Mouse (Mus musculus) intestine, embryonic 16.5 days (tissue): Measurements from ENCODE around the gene Zcrb1. TPM values are rescaled to one million over a fixed set of nuclear protein-coding genes. Genes with fewer than 3 reads are reported as not detected.

Source experiments
- ATAC-seq: fragments of 200-750 bp; cut with Nextera tagmentation; 2 replicates; pipeline ENCODE4 v1.8.0; 2017; ENCODE audit warnings: moderate TSS enrichment, moderate library complexity
- H3K27ac ChIP-seq: fragments of 300-500 bp; sonication (generic); 2 replicates; pipeline ENCODE4 v1.5.1; 2014; ENCODE audit warnings: mild to moderate bottlenecking, low read length
- H3K27me3 ChIP-seq: fragments of 300-500 bp; sonication (generic); replicated peaks from 2 replicates; pipeline ENCODE4 v1.6.1; 2014; ENCODE audit warnings: low read length, control low read depth, mixed read lengths; ENCODE audit not compliant: control insufficient read depth, insufficient read depth
- H3K36me3 ChIP-seq: fragments of 300-500 bp; sonication (generic); 2 replicates; pipeline ENCODE4 v1.6.1; 2014; ENCODE audit warnings: low read length, control low read depth; ENCODE audit not compliant: control insufficient read depth, insufficient read depth
- H3K4me1 ChIP-seq: fragments of 300-500 bp; sonication (generic); 2 replicates; pipeline ENCODE4 v1.6.1; 2014; ENCODE audit warnings: low read length, control low read depth, mixed read lengths; ENCODE audit not compliant: control insufficient read depth, insufficient read depth
- H3K4me2 ChIP-seq: fragments of 300-500 bp; sonication (generic); 2 replicates; pipeline ENCODE4 v1.6.1; 2014; ENCODE audit warnings: low read depth, low read length, control low read depth
- H3K4me3 ChIP-seq: fragments of 300-500 bp; sonication (generic); 2 replicates; pipeline ENCODE4 v1.5.1; 2014; ENCODE audit warnings: mild to moderate bottlenecking, low read length
- H3K9ac ChIP-seq: fragments of 300-500 bp; sonication (generic); 2 replicates; pipeline ENCODE4 v1.6.1; 2014; ENCODE audit warnings: low read depth, low read length
- H3K9me3 ChIP-seq: fragments of 300-500 bp; sonication (generic); 2 replicates; pipeline ENCODE4 v1.6.1; 2016; ENCODE audit warnings: low read length, control low read depth; ENCODE audit not compliant: control insufficient read depth
- whole genome bisulfite sequencing: fragments of 180-500 bp; shearing (Covaris S2); extraction: QIAGEN DNeasy Blood & Tissue Kit; methylation state at CpG from one replicate; pipeline ENCODE4 v1.1.7; 2014; 5-methylcytosine and 5-hydroxymethylcytosine counted together
- polyA plus RNA-seq: library from polyadenylated mRNA; unstranded; fragments of >200 nt; fragmentation: Nextera tagmentation; extraction: Ambion mirVana; gene quantifications from 2 replicates; pipeline ENCODE4 v1.2.1, GENCODE M21; 2015

Gene Zcrb1
- polyA plus RNA-seq, 1 experiment from 2014 or later, result 101 TPM

- Histone ChIP-seq H3K9me3 (no peaks in the 10 kb centered on the region), H3K36me3 (no peaks in the 10 kb centered on the region), H3K27me3 (no peaks in the 10 kb centered on the region), H3K27ac (peak within 1 kb of the TSS; percentile 93), H3K4me3 (peak within 1 kb of the TSS; percentile 89), H3K9ac (peak within 1 kb of the TSS; percentile 91), H3K4me1 (no peaks in the 10 kb centered on the region), H3K4me2 (peak within 1 kb of the TSS; percentile 95)
- under 1% methylated on average over 68 of the region's 73 CpGs for WGBS
- peak; percentile 96 for ATAC-seq
Observed at GRCm38 (mm10) chr15:93336925-93337761, 61.0 kb downstream of the Zcrb1 start, which contains the start of gene Yaf2. Gene Yaf2 (minus strand): TSS chr15:93336935.

- WGBS, result 0% methylated on average over 10 of the region's 52 CpGs
- no peak for ATAC-seq
- Histone ChIP-seq H3K4me1 (no peaks in the 10 kb centered on the region), H3K27ac (peak overlapping the region; percentile 93), H3K4me3 (peak overlapping the region; percentile 89), H3K4me2 (peak overlapping the region; percentile 95), H3K9ac (peak overlapping the region; percentile 91), H3K36me3 (no peaks in the 10 kb centered on the region), H3K9me3 (no peaks in the 10 kb centered on the region), H3K27me3 (no peaks in the 10 kb centered on the region)
Observed at GRCm38 (mm10) chr15:93336658-93336924, 61.5 kb downstream of the Zcrb1 start.

Other genes starting within 250 kb of the Zcrb1 start
- gene Gxylt1, start 123.2 kb downstream of the Zcrb1 start, polyA plus RNA-seq, result 7.0 and 7.3 TPM in 2 replicates
- gene Yaf2, start 61.4 kb downstream of the Zcrb1 start, polyA plus RNA-seq, result 31.4 and 37.9 TPM in 2 replicates
- 26.9 and 29.2 TPM in 2 replicates for gene Pphln1, start within 50 bp of the Zcrb1 start, polyA plus RNA-seq
- 18.1 TPM in 2 replicates for gene Prickle1, start 197.6 kb upstream of the Zcrb1 start, polyA plus RNA-seq